ENCODE assay signal across 27 mouse cellular contexts in the genomic region with DNA sequence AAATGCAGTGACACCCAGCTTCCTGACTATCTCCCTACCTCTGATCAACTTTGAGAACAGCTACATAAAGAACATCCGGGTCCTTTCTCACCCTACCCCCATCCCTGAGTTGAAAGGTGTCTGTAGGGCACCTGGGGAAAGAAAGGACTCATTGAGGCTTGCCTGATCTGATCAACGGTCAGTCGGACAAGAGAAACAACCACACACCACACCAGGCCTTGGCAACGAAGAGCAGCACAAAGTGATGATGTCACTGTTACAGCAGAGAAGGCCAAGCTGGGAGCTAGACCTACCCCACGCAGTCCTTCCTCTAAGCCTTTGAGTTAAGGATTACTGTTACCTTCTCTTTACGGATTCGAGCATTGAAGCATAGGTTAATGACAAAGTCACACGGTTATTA. TPM values are rescaled to one million over a fixed set of nuclear protein-coding genes. Genes with fewer than 3 reads are reported as not detected.
A peak's percentile ranks its signal among the peaks of the same experiment; 100 is the strongest.
DNase-seq lines count a peak whose midpoint lies in the region; ATAC-seq and TF ChIP-seq lines count a peak whose summit lies in the region.
"Had no signal": no experiment of that assay in that cellular context is flagged by ENCODE, and none has a peak within 500 bp of the region (broad histone marks: within the 10 kb centered on the region; RNA-seq: fewer than 3 reads in every experiment).

No protein-coding gene starts in this region.

- peak overlapping the region; percentile 2; the same call in 1 of the 2 replicates for H3K27ac ChIP-seq in forebrain, embryonic 10.5 days
- H3K27ac ChIP-seq in forebrain, embryonic 13.5 days: no peak overlapping the region
- H3K27ac ChIP-seq in heart, embryonic 11.5 days (ENCODE audit: low read depth, low read length): peak overlapping the region; percentile 41; the same call in 1 of the 2 replicates
- peak overlapping the region; percentile 90 for H3K27ac ChIP-seq in lung, postnatal 0 days (ENCODE audit: low read length)
- no peak overlapping the region for H3K27ac ChIP-seq in stomach, postnatal 0 days (replicated peaks)
- H3K27ac ChIP-seq: hindbrain, embryonic 10.5 days; hindbrain, postnatal 0 days; limb, embryonic 13.5 days; liver, embryonic 12.5 days had no signal

- H3K9ac ChIP-seq in forebrain, embryonic 13.5 days: no peak overlapping the region
- H3K9ac ChIP-seq in heart, embryonic 11.5 days (ENCODE audit: low read depth, low read length): no peak overlapping the region
- no peak overlapping the region for H3K9ac ChIP-seq in lung, postnatal 0 days (replicated peaks; ENCODE audit: low read depth)
- no peak overlapping the region for H3K9ac ChIP-seq in stomach, postnatal 0 days (ENCODE audit: low read length)
- H3K9ac ChIP-seq: limb, embryonic 13.5 days; liver, embryonic 12.5 days had no signal

- 72% methylated on average over 8 of the region's 8 CpGs for WGBS in forebrain, embryonic 10.5 days
- WGBS in forebrain, embryonic 13.5 days: 49% methylated on average over 8 of the region's 8 CpGs
- 67% methylated on average over 8 of the region's 8 CpGs for WGBS in heart, embryonic 11.5 days (ENCODE audit: insufficient replicate concordance)
- WGBS in lung, postnatal 0 days: 75% methylated on average over 8 of the region's 8 CpGs
- 73% methylated on average over 8 of the region's 8 CpGs for WGBS in lung, adult 2 months
- 82% methylated on average over 8 of the region's 8 CpGs for WGBS in stomach, postnatal 0 days

- TF ChIP-seq POLR2A in lung, adult 2 months (IDR thresholded peaks at IDR 0.05; ENCODE audit: borderline replicate concordance, extremely low read depth, low read depth, low read length): no peak

- H3K4me2 ChIP-seq in forebrain, embryonic 13.5 days: no peak overlapping the region
- H3K4me2 ChIP-seq in heart, embryonic 11.5 days: no peak overlapping the region
- no peak overlapping the region for H3K4me2 ChIP-seq in lung, postnatal 0 days (replicated peaks; ENCODE audit: low read depth, low read length)
- H3K4me2 ChIP-seq in stomach, postnatal 0 days (replicated peaks; ENCODE audit: low read depth): no peak overlapping the region
- H3K4me2 ChIP-seq: limb, embryonic 13.5 days; liver, embryonic 12.5 days had no signal

- H3K4me1 ChIP-seq in forebrain, embryonic 10.5 days: peaks cover 27% of the 10 kb centered on the region
- H3K4me1 ChIP-seq in forebrain, embryonic 13.5 days: no peaks in the 10 kb centered on the region
- H3K4me1 ChIP-seq in heart, embryonic 11.5 days (ENCODE audit: control insufficient read depth, insufficient read depth, low read length): peaks cover 48% of the 10 kb centered on the region
- H3K4me1 ChIP-seq in lung, postnatal 0 days (ENCODE audit: insufficient read depth, low read depth, low read length): peaks cover 15% of the 10 kb centered on the region; the same call in 1 of the 2 replicates
- peaks cover 29% of the 10 kb centered on the region for H3K4me1 ChIP-seq in lung, adult 2 months (ENCODE audit: control insufficient read depth, insufficient read depth, low read length)
- H3K4me1 ChIP-seq in stomach, postnatal 0 days (replicated peaks; ENCODE audit: control insufficient read depth, insufficient read depth): no peaks in the 10 kb centered on the region

- H3K27me3 ChIP-seq in forebrain, embryonic 10.5 days (ENCODE audit: poor library complexity, severe bottlenecking): no peaks in the 10 kb centered on the region
- H3K27me3 ChIP-seq in forebrain, embryonic 13.5 days: no peaks in the 10 kb centered on the region
- no peaks in the 10 kb centered on the region for H3K27me3 ChIP-seq in heart, embryonic 11.5 days (ENCODE audit: control insufficient read depth, insufficient read depth, low read length)
- no peaks in the 10 kb centered on the region for H3K27me3 ChIP-seq in lung, postnatal 0 days (replicated peaks; ENCODE audit: insufficient read depth, low read length)
- H3K27me3 ChIP-seq in stomach, postnatal 0 days (ENCODE audit: control insufficient read depth, insufficient read depth, low read length): no peaks in the 10 kb centered on the region
- H3K27me3 ChIP-seq: limb, embryonic 13.5 days; liver, embryonic 12.5 days had no signal

- H3K4me3 ChIP-seq in forebrain, embryonic 10.5 days: no peak overlapping the region
- H3K4me3 ChIP-seq in forebrain, embryonic 13.5 days: no peak overlapping the region
- no peak overlapping the region for H3K4me3 ChIP-seq in heart, embryonic 11.5 days (ENCODE audit: low read depth, low read length)
- H3K4me3 ChIP-seq in lung, postnatal 0 days (ENCODE audit: low read depth, low read length): no peak overlapping the region
- no peak overlapping the region for H3K4me3 ChIP-seq in lung, adult 2 months (replicated peaks; ENCODE audit: extremely low read depth, low read depth, low read length)
- no peak overlapping the region for H3K4me3 ChIP-seq in stomach, postnatal 0 days (ENCODE audit: low read depth, low read length)
- H3K4me3 ChIP-seq: hindbrain, embryonic 10.5 days; limb, embryonic 13.5 days; liver, embryonic 12.5 days had no signal

- no peak for DNase-seq in forebrain, embryonic 10.5 days (ENCODE audit: extremely low spot score, low spot score)
- DNase-seq in heart, adult 8-10 months (ENCODE audit: low spot score): no peak
- DNase-seq in lung, postnatal 0 days (ENCODE audit: low spot score): no peak
- no peak for DNase-seq in lung, adult 2 months
- no peak for DNase-seq in cerebellum, adult 9-11 months
- no peak for DNase-seq in stomach, postnatal 0 days (ENCODE audit: low spot score)
- DNase-seq: adrenal gland, postnatal 36 days; cerebellum, adult 11-12 months; cerebellum, postnatal 14 days; kidney, postnatal 4 days; midbrain, embryonic 14.5 days; right cerebral cortex, postnatal 25 days; spleen, adult 18-20 months; thymus, postnatal 14 days had no signal

- no peak for TF ChIP-seq CTCF in lung, postnatal 0 days (IDR thresholded peaks at IDR 0.05)
- no peak for TF ChIP-seq CTCF in lung, adult 2 months (IDR thresholded peaks at IDR 0.05; ENCODE audit: insufficient read depth, low read length)
- no peak for TF ChIP-seq CTCF in stomach, postnatal 0 days (IDR thresholded peaks at IDR 0.05; ENCODE audit: low read depth)

- no peaks in the 10 kb centered on the region for H3K36me3 ChIP-seq in forebrain, embryonic 10.5 days (replicated peaks)
- no peaks in the 10 kb centered on the region for H3K36me3 ChIP-seq in forebrain, embryonic 13.5 days (ENCODE audit: poor library complexity, severe bottlenecking)
- no peaks in the 10 kb centered on the region for H3K36me3 ChIP-seq in heart, embryonic 11.5 days (ENCODE audit: control insufficient read depth, insufficient read depth, low read length)
- H3K36me3 ChIP-seq in lung, postnatal 0 days (ENCODE audit: insufficient read depth, low read length): no peaks in the 10 kb centered on the region
- no peaks in the 10 kb centered on the region for H3K36me3 ChIP-seq in stomach, postnatal 0 days (ENCODE audit: control insufficient read depth, insufficient read depth, low read length)
- H3K36me3 ChIP-seq: hindbrain, embryonic 10.5 days; limb, embryonic 13.5 days; liver, embryonic 12.5 days had no signal

- no peak for TF ChIP-seq EP300 in lung, postnatal 0 days (IDR thresholded peaks at IDR 0.05)
- TF ChIP-seq EP300 in stomach, postnatal 0 days (optimal IDR thresholded peaks at IDR 0.05): no peak

- ATAC-seq in forebrain, embryonic 13.5 days: no peak
- no peak for ATAC-seq in heart, embryonic 11.5 days (replicated peaks; ENCODE audit: insufficient number of reproducible peaks, low FRiP score, low TSS enrichment)
- no peak for ATAC-seq in lung, postnatal 0 days
- no peak for ATAC-seq in stomach, postnatal 0 days (ENCODE audit: low FRiP score, low TSS enrichment)
- ATAC-seq: hindbrain, postnatal 0 days; intestine, embryonic 16.5 days; liver, embryonic 12.5 days had no signal

- H3K9me3 ChIP-seq in forebrain, embryonic 10.5 days: no peaks in the 10 kb centered on the region
- no peaks in the 10 kb centered on the region for H3K9me3 ChIP-seq in forebrain, embryonic 13.5 days (replicated peaks)
- no peaks in the 10 kb centered on the region for H3K9me3 ChIP-seq in heart, embryonic 11.5 days (replicated peaks; ENCODE audit: control insufficient read depth, low read length)
- no peaks in the 10 kb centered on the region for H3K9me3 ChIP-seq in lung, postnatal 0 days (ENCODE audit: low read length)
- H3K9me3 ChIP-seq in stomach, postnatal 0 days (ENCODE audit: control insufficient read depth, low read length): no peaks in the 10 kb centered on the region
- H3K9me3 ChIP-seq: hindbrain, embryonic 10.5 days; limb, embryonic 13.5 days; liver, embryonic 12.5 days had no signal

RNA-seq across cellular contexts. Expression of a gene that starts 54.3 kb away (rescaled TPM):
- polyA plus RNA-seq in forebrain, embryonic 10.5 days (2016; fragmentation: Nextera tagmentation; extraction: Ambion mirVana): not detected in 2 replicates
- not detected in 2 replicates for polyA plus RNA-seq in forebrain, embryonic 13.5 days (2015; fragmentation: Nextera tagmentation; extraction: Ambion mirVana)
- not detected in 2 replicates for polyA plus RNA-seq in heart, embryonic 11.5 days (2014; fragmentation: Nextera tagmentation; extraction: Ambion mirVana)
- total RNA-seq in heart, adult 8-10 months (2022): not detected
- polyA plus RNA-seq in lung, postnatal 0 days (2015; fragmentation: Nextera tagmentation; extraction: Ambion mirVana): 0.23 and 0.44 TPM in 2 replicates
- polyA plus RNA-seq in lung, adult 2 months (2012; rRNA removed): 0.26 and 0.35 TPM in 2 replicates
- not detected in 2 replicates for polyA plus RNA-seq in stomach, postnatal 0 days (2015; fragmentation: Nextera tagmentation; extraction: Ambion mirVana)
- total RNA-seq: adrenal gland, postnatal 36 days; gastrocnemius, adult 8-10 months; granulocyte monocyte progenitor cell, adult 5-6 weeks; hindbrain, postnatal 0 days; megakaryocyte, adult 5-6 weeks had no signal
- polyA plus RNA-seq: embryonic facial prominence, embryonic 11.5 days; forebrain, embryonic 11.5 days; hindbrain, embryonic 10.5 days; hindbrain, postnatal 0 days; liver, embryonic 12.5 days; midbrain, embryonic 14.5 days; neural tube, embryonic 11.5 days had no signal

Comparison
In these comparisons a context has a peak if more than half of its experiments do, and no peak if none do; other contexts are left out.
1. H3K27ac ChIP-seq: peak in forebrain, embryonic 10.5 days (single experiment), heart, embryonic 11.5 days (single experiment) and lung, postnatal 0 days (single experiment); none in forebrain, embryonic 13.5 days (single experiment) and stomach, postnatal 0 days (single experiment).